Mouse (Mus musculus): ENCODE measurements around the gene Bcl2a1b. TPM values are rescaled to one million over a fixed set of nuclear protein-coding genes. Genes with fewer than 3 reads are reported as not detected.
"Not testable (repeated sequence)": the region's sequence is repeated elsewhere in the genome, so short reads cannot be mapped to it uniquely, and the experiment has no call there.

Gene Bcl2a1b
- total RNA-seq, 2 experiments from 2014 or later, result not detected

GRCm38 (mm10) chr9:89240516-89241019, 41.6 kb downstream of the Bcl2a1b start:
- not testable (repeated sequence) for DNase-seq (ENCODE audit: low spot score in 2 of 2)

GRCm38 (mm10) chr9:89253400-89253799, 54.4 kb downstream of the Bcl2a1b start:
- no peak for DNase-seq (ENCODE audit: low spot score in 2 of 2)

GRCm38 (mm10) chr9:89256556-89257335, 57.7 kb downstream of the Bcl2a1b start:
- no peak for DNase-seq (ENCODE audit: low spot score in 2 of 2)

Other genes with a start within 250 kb of the Bcl2a1b start
- under 1 TPM in 1 of 2 experiments, not detected in 1; 0.69 TPM for gene Bcl2a1a, start 242.3 kb upstream of the Bcl2a1b start, total RNA-seq (2021)
- gene Trim43b, start 106.4 kb upstream of the Bcl2a1b start, total RNA-seq (2021), result under 1 TPM in 1 of 2 experiments, not detected in 1; 0.18 TPM
- gene Gm29094, start 170 bp downstream of the Bcl2a1b start, total RNA-seq (2021), result not detected
- gene Mthfs, start 11.5 kb downstream of the Bcl2a1b start, total RNA-seq (2021), result 10 to 100 TPM; 32.6 to 36.8 TPM

Data from layer of hippocampus, postnatal 14 days (tissue).